Mouse (Mus musculus) MEL (cell line): ENCODE measurements around the gene Thsd4.

ENCODE experiments used
- CHD2 ChIP-seq: IDR thresholded peaks from 2 replicates; pipeline ENCODE4 v1.6.1; 2011; ENCODE audit warnings: low read length, improper control_type of control experiment
- CTCF ChIP-seq, 3 experiments: IDR thresholded peaks in 2 of 3; conservative IDR thresholded peaks in 1 of 3; 2 replicates each; pipeline ENCODE4 v1.5.1; 2011 to 2012; ENCODE audit warnings: low read length in 3 of 3, low read depth in 2 of 3, mild to moderate bottlenecking in 2 of 3, improper control_type of control experiment in 1 of 3, inconsistent platforms in 1 of 3, mixed read lengths in 1 of 3, moderate library complexity in 1 of 3; ENCODE audit not compliant: control insufficient read depth in 1 of 3, insufficient read depth in 1 of 3, poor library complexity in 1 of 3, severe bottlenecking in 1 of 3
- ELF1 ChIP-seq: IDR thresholded peaks from 2 replicates; pipeline ENCODE4 v1.6.1; 2014; ENCODE audit warnings: low read depth, mild to moderate bottlenecking, inconsistent platforms, low read length, improper control_type of control experiment, moderate library complexity
- EP300 ChIP-seq, 2 experiments: IDR thresholded peaks; 2 replicates each; pipeline ENCODE4 v1.6.1; 2011; ENCODE audit warnings: improper control_type of control experiment in 2 of 2, low read length in 2 of 2, low read depth in 1 of 2, mild to moderate bottlenecking in 1 of 2
- ETS1 ChIP-seq: IDR thresholded peaks from 2 replicates; pipeline ENCODE4 v1.6.1; 2012; ENCODE audit warnings: low read depth, mild to moderate bottlenecking, inconsistent platforms, low read length, improper control_type of control experiment, moderate library complexity
- GABPA ChIP-seq: IDR thresholded peaks from 2 replicates; pipeline ENCODE4 v1.6.1; 2012; ENCODE audit warnings: low read depth, mild to moderate bottlenecking, inconsistent platforms, low read length, improper control_type of control experiment, moderate library complexity
- JUND ChIP-seq: IDR thresholded peaks from 2 replicates; pipeline ENCODE4 v1.6.1; 2011; ENCODE audit warnings: low read depth, mild to moderate bottlenecking, improper control_type of control experiment, low read length
- KAT2A ChIP-seq: conservative IDR thresholded peaks from 2 replicates; pipeline ENCODE4 v1.6.1; 2012; ENCODE audit warnings: low read depth, low read length, improper control_type of control experiment, inconsistent platforms
- MAZ ChIP-seq: IDR thresholded peaks from 2 replicates; pipeline ENCODE4 v1.6.1; 2012; ENCODE audit warnings: low read depth, mild to moderate bottlenecking, inconsistent platforms, low read length, improper control_type of control experiment
- POLR2AphosphoS5 ChIP-seq: IDR thresholded peaks from 2 replicates; pipeline ENCODE4 v1.6.1; 2012; ENCODE audit warnings: low read depth, borderline replicate concordance, mild to moderate bottlenecking, inconsistent platforms, low read length, moderate library complexity, mixed read lengths
- RCOR1 ChIP-seq: IDR thresholded peaks from 2 replicates; pipeline ENCODE4 v1.6.1; 2012; ENCODE audit warnings: low read depth, mild to moderate bottlenecking, inconsistent platforms, low read length, improper control_type of control experiment
- SMC3 ChIP-seq: IDR thresholded peaks from 2 replicates; pipeline ENCODE4 v1.6.1; 2011; ENCODE audit warnings: low read depth, low read length, improper control_type of control experiment
- ZKSCAN1 ChIP-seq: IDR thresholded peaks from 2 replicates; pipeline ENCODE4 v1.6.1; 2012; ENCODE audit warnings: low read depth, mild to moderate bottlenecking, inconsistent platforms, low read length, improper control_type of control experiment, moderate library complexity
- ZNF384 ChIP-seq: IDR thresholded peaks from 2 replicates; pipeline ENCODE4 v1.6.1; 2012; ENCODE audit warnings: low read depth, mild to moderate bottlenecking, inconsistent platforms, low read length, improper control_type of control experiment

GRCm38 (mm10) chr9:60528269-60528668 is 6.4 kb upstream of the Thsd4 start:
- TF ChIP-seq SMC3 (no peak), CHD2 (no peak), ZKSCAN1 (no peak), RCOR1 (no peak), ELF1 (no peak), CTCF (IDR thresholded peaks at IDR 0.05 in 2 of 3, conservative IDR thresholded peaks at IDR 0.05 in 1 of 3; ENCODE audit: control insufficient read depth in 1 of 3, insufficient read depth in 1 of 3, low read depth in 2 of 3, low read length in 3 of 3, poor library complexity in 1 of 3, severe bottlenecking in 1 of 3) (no peak), KAT2A (no peak), MAZ (no peak), GABPA (no peak), POLR2AphosphoS5 (no peak), ZNF384 (no peak), EP300 (IDR thresholded peaks at IDR 0.05; ENCODE audit: low read depth in 1 of 2, low read length in 2 of 2) (no peak), ETS1 (no peak), JUND (no peak)
